Mouse (Mus musculus) limb, embryonic 12.5 days (tissue): ENCODE measurements at regions not wholly inside any gene's neighbourhood (a gene's known extent, or its start where the extent isn't known, plus 50 kb on each side); places are given as distances from the start of the nearest gene placed in this dataset.

Source experiments
- ATAC-seq: fragments of 200-750 bp; cut with Nextera tagmentation; 2 replicates; pipeline ENCODE4 v1.8.0; 2017; ENCODE audit warnings: low read depth, moderate TSS enrichment; ENCODE audit not compliant: insufficient number of reproducible peaks, insufficient read depth, low FRiP score, low TSS enrichment
- H3K27ac ChIP-seq: fragments of 300-500 bp; sonication (generic); 2 replicates; pipeline ENCODE4 v1.5.1; 2016; ENCODE audit warnings: mild to moderate bottlenecking, moderate library complexity
- H3K27me3 ChIP-seq: fragments of 300-500 bp; sonication (generic); 2 replicates; pipeline ENCODE4 v1.6.1; 2016; ENCODE audit warnings: mild to moderate bottlenecking, moderate library complexity
- H3K36me3 ChIP-seq: fragments of 300-500 bp; sonication (generic); 2 replicates; pipeline ENCODE4 v1.6.1; 2016; ENCODE audit warnings: mild to moderate bottlenecking, moderate library complexity
- H3K4me1 ChIP-seq: fragments of 300-500 bp; sonication (generic); replicated peaks from 2 replicates; pipeline ENCODE4 v1.6.1; 2016
- H3K4me2 ChIP-seq: fragments of 300-500 bp; sonication (generic); 2 replicates; pipeline ENCODE4 v1.6.1; 2016; ENCODE audit warnings: mild to moderate bottlenecking, moderate library complexity
- H3K4me3 ChIP-seq: fragments of 300-500 bp; sonication (generic); replicated peaks from 2 replicates; pipeline ENCODE4 v1.5.1; 2016; ENCODE audit warnings: mild to moderate bottlenecking
- H3K9ac ChIP-seq: fragments of 300-500 bp; sonication (generic); replicated peaks from 2 replicates; pipeline ENCODE4 v1.6.1; 2016; ENCODE audit warnings: mild to moderate bottlenecking, moderate library complexity
- H3K9me3 ChIP-seq: fragments of 300-500 bp; sonication (generic); 2 replicates; pipeline ENCODE4 v1.6.1; 2016; ENCODE audit warnings: mild to moderate bottlenecking, moderate library complexity
- WGBS: fragments of 180-500 bp; shearing (Covaris S2); methylation state at CpG from one replicate; pipeline ENCODE4 v1.1.7; 2016; 5-methylcytosine and 5-hydroxymethylcytosine counted together

- Histone ChIP-seq H3K27ac (no peak overlapping the region), H3K4me3 (no peak overlapping the region), H3K27me3 (no peaks in the 10 kb centered on the region), H3K9me3 (no peaks in the 10 kb centered on the region), H3K4me2 (no peak overlapping the region), H3K4me1 (no peaks in the 10 kb centered on the region), H3K9ac (no peak overlapping the region), H3K36me3 (no peaks in the 10 kb centered on the region)
- WGBS = 15% methylated on average over 3 of the region's 3 CpGs
- no peak for ATAC-seq
Observed at GRCm38 (mm10) chr15:7578439-7578838, 180.2 kb upstream of the Egflam start.

DNA sequence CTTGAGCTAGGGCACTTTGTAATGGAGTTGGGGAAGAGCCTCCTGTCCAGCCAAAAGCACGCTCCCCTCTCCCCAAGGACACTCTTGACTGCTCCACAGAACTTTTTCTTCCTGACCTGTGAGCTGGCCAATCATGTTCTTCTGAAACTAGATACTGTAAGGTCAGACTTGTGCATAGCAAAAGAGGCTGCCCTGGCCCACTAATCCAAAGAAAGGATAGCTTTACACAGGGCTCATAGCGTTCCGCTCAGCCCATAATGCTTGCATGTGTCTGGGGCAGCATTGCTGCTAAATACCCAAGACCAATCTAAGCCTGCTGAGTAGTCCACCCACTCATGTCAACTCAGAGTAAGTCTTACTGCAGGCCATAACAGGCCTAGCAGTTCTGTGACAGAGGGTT is 189.0 kb upstream of the Egflam start:
- no peaks in the 10 kb centered on the region for H3K36me3 ChIP-seq
- H3K4me3 ChIP-seq = no peak overlapping the region
- no peak for ATAC-seq
- H3K4me2 ChIP-seq = no peak overlapping the region
- 86% methylated on average over 3 of the region's 3 CpGs for WGBS
- H3K27me3 ChIP-seq = no peaks in the 10 kb centered on the region
- H3K27ac ChIP-seq = no peak overlapping the region
- H3K9ac ChIP-seq = no peak overlapping the region
- H3K9me3 ChIP-seq = no peaks in the 10 kb centered on the region
- no peaks in the 10 kb centered on the region for H3K4me1 ChIP-seq

- ATAC-seq = no peak
- Histone ChIP-seq H3K9ac (no peak overlapping the region), H3K4me2 (no peak overlapping the region), H3K27ac (no peak overlapping the region), H3K4me3 (no peak overlapping the region), H3K27me3 (no peaks in the 10 kb centered on the region), H3K9me3 (no peaks in the 10 kb centered on the region), H3K36me3 (no peaks in the 10 kb centered on the region), H3K4me1 (no peaks in the 10 kb centered on the region)
Observed at GRCm38 (mm10) chr15:7591486-7591885, 193.3 kb upstream of the Egflam start.

- Histone ChIP-seq H3K9me3 (no peaks in the 10 kb centered on the region), H3K9ac (no peak overlapping the region), H3K27me3 (no peaks in the 10 kb centered on the region), H3K36me3 (no peaks in the 10 kb centered on the region), H3K4me3 (no peak overlapping the region), H3K4me1 (peaks cover 11% of the 10 kb centered on the region; the same call in 1 of the 2 replicates), H3K27ac (no peak overlapping the region), H3K4me2 (no peak overlapping the region)
- no peak for ATAC-seq
- 76% methylated on average over 4 of the region's 4 CpGs for WGBS
Observed at GRCm38 (mm10) chr15:7597335-7597734, 199.1 kb upstream of the Egflam start.

DNA sequence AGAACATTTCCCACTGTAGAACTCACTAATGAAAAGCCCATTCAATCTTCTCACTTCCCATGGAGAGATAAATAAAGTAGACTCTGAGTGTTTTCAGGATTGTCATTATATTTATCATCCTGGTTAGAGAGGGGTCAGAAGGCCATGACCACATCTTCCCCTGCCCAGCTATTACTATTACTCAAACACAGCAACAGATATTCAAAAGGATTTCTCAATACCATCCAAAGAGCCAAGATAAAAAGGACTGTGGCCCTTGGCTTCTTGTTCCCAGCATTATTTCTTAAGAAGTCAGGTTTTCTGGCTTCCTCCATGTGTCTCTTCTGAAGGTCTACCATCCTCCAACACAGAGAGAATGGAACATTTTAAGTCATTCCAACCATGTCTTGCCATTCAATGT is 199.6 kb upstream of the Egflam start:
- H3K4me2 ChIP-seq = no peak overlapping the region
- H3K4me3 ChIP-seq = no peak overlapping the region
- H3K4me1 ChIP-seq = peaks cover 11% of the 10 kb centered on the region; the same call in 1 of the 2 replicates
- no peak for ATAC-seq
- no peaks in the 10 kb centered on the region for H3K27me3 ChIP-seq
- no peak overlapping the region for H3K9ac ChIP-seq
- H3K36me3 ChIP-seq = no peaks in the 10 kb centered on the region
- H3K27ac ChIP-seq = no peak overlapping the region
- H3K9me3 ChIP-seq = no peaks in the 10 kb centered on the region

DNA sequence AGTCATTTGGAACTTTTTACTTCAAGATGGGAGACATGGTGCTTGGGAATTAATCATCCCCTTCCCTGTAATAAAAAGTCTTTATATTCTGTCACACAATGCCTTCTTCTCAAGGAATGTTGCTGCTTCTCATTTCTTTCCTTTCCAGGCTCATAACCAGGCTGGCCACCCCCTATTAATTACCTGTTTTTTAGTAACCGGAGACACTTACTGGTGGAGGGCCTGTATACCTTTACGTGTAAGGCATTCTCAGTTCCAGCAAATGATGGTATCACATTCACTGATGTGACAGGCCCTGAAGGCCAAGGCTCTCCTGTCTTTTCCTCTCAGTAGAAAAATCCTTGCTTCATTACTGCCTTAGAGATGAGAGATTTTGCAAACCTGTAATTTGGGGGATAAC is 203.3 kb upstream of the Egflam start:
- ATAC-seq = no peak
- 30% methylated on average over 2 of the region's 2 CpGs for WGBS

GRCm38 (mm10) chr15:7604847-7605246 is 205.8 kb upstream of the Gdnf start:
- Histone ChIP-seq H3K9me3 (no peaks in the 10 kb centered on the region), H3K9ac (no peak overlapping the region), H3K36me3 (no peaks in the 10 kb centered on the region), H3K4me2 (no peak overlapping the region), H3K4me1 (peaks cover 11% of the 10 kb centered on the region; the same call in 1 of the 2 replicates), H3K27me3 (no peaks in the 10 kb centered on the region), H3K27ac (no peak overlapping the region), H3K4me3 (no peak overlapping the region)
- no peak for ATAC-seq
- 93% methylated on average over 3 of the region's 3 CpGs for WGBS

More for the DNA sequence above, 203.3 kb upstream of the Egflam start:
- Histone ChIP-seq H3K4me1 (peaks cover 11% of the 10 kb centered on the region; the same call in 1 of the 2 replicates), H3K36me3 (no peaks in the 10 kb centered on the region), H3K27ac (no peak overlapping the region; the same call in 1 of the 2 replicates), H3K27me3 (no peaks in the 10 kb centered on the region), H3K9me3 (no peaks in the 10 kb centered on the region), H3K4me3 (no peak overlapping the region), H3K4me2 (no peak overlapping the region), H3K9ac (no peak overlapping the region)

DNA sequence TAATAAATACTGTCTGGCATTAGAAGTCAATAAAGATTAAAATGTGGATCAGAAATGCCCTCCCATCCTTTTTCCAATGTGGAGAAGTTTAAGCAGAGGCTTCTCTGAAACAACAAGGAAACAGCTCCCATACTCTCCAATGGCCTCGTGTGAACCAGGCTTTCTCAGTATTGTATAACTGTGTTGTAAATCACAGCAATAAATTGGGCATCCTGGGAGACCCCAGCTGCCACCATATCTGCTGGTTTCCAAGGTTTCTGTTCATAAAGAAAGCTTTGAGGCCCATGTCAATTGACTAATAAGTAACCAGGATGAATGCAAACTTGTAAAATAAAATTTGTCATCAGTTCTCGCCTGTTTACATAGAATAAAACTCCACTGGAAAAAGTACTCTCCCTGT is 192.7 kb upstream of the Gdnf start:
- H3K27ac ChIP-seq = no peak overlapping the region
- H3K9ac ChIP-seq = no peak overlapping the region
- H3K27me3 ChIP-seq = peaks cover 4% of the 10 kb centered on the region; the same call in 1 of the 2 replicates
- H3K36me3 ChIP-seq = no peaks in the 10 kb centered on the region
- no peak for ATAC-seq
- no peaks in the 10 kb centered on the region for H3K9me3 ChIP-seq
- no peak overlapping the region for H3K4me3 ChIP-seq
- WGBS = 43% methylated on average over 2 of the region's 2 CpGs
- 0 out of 2 replicates have a peak, but pooled peaks cover 2% of the 10 kb centered on the region for H3K4me1 ChIP-seq
- no peak overlapping the region for H3K4me2 ChIP-seq

GRCm38 (mm10) chr15:7623026-7623425 is 187.6 kb upstream of the Gdnf start:
- Histone ChIP-seq H3K9ac (no peak overlapping the region), H3K9me3 (no peaks in the 10 kb centered on the region), H3K4me3 (no peak overlapping the region), H3K27ac (no peak overlapping the region), H3K36me3 (no peaks in the 10 kb centered on the region), H3K4me1 (peaks cover 7% of the 10 kb centered on the region; the same call in 1 of the 2 replicates), H3K27me3 (peaks cover 4% of the 10 kb centered on the region; the same call in 1 of the 2 replicates), H3K4me2 (no peak overlapping the region)
- no peak for ATAC-seq
- WGBS = 67% methylated on average over 2 of the region's 2 CpGs

GRCm38 (mm10) chr15:7624689-7625472 is 185.8 kb upstream of the Gdnf start:
- ATAC-seq = no peak
- H3K9ac ChIP-seq = no peak overlapping the region

DNA sequence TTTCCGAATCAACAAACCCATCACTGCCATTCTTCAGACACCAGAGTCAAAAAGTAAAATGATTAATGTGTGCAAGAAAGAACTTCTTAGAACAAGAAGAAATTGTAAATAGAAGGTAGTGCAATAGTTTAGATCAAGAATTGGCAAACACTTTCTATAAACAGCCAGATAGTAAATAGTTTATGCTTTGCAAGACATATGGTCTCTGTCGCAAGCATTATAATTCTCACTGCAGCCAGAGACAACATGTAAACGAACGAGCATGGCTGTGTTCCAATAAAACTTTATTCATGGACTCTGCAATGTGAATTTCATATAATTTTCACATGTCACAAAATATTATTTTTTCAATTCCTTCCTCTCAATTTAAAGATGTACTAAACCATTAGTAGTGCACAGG is 180.8 kb upstream of the Gdnf start:
- H3K4me1 ChIP-seq = peaks cover 2% of the 10 kb centered on the region; the same call in 1 of the 2 replicates
- ATAC-seq = no peak

More at GRCm38 (mm10) chr15:7624689-7625472, 185.8 kb upstream of the Gdnf start:
- WGBS = 31% methylated on average over 6 of the region's 6 CpGs
- H3K27me3 ChIP-seq = peaks cover 4% of the 10 kb centered on the region; the same call in 1 of the 2 replicates
- no peaks in the 10 kb centered on the region for H3K36me3 ChIP-seq
- H3K27ac ChIP-seq = no peak overlapping the region
- H3K4me3 ChIP-seq = no peak overlapping the region
- H3K4me1 ChIP-seq = peaks cover 7% of the 10 kb centered on the region; the same call in 1 of the 2 replicates
- no peaks in the 10 kb centered on the region for H3K9me3 ChIP-seq
- no peak overlapping the region for H3K4me2 ChIP-seq

DNA sequence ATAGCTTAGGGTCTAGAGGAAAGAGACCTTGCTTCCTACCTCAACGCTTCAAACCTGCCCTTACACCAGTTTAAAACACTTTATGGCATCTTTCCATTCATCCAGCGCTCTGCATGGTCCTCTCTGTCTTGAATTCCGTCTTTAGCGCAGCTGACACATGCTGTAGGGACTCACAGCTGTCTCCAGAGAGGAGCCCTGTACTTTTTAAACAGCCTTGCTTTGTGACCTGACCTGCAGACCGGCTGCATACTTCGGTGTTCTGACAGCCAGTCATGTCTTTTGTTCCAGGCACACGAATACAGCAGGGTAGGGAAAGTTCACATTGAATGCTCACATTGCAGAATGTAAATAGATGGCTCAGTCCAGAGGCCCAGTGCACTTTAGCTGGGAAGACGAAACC is 175.4 kb upstream of the Gdnf start:
- Histone ChIP-seq H3K27me3 (no peaks in the 10 kb centered on the region), H3K4me3 (no peak overlapping the region), H3K9ac (no peak overlapping the region), H3K36me3 (no peaks in the 10 kb centered on the region), H3K4me2 (no peak overlapping the region), H3K27ac (no peak overlapping the region), H3K4me1 (no peaks in the 10 kb centered on the region; the same call in 1 of the 2 replicates), H3K9me3 (no peaks in the 10 kb centered on the region)
- ATAC-seq = no peak
- 62% methylated on average over 8 of the region's 8 CpGs for WGBS

More for the DNA sequence above, 180.8 kb upstream of the Gdnf start:
- no peak overlapping the region for H3K27ac ChIP-seq
- no peak overlapping the region for H3K4me3 ChIP-seq
- 86% methylated on average over 4 of the region's 4 CpGs for WGBS
- H3K9me3 ChIP-seq = no peaks in the 10 kb centered on the region
- no peak overlapping the region for H3K9ac ChIP-seq
- H3K27me3 ChIP-seq = no peaks in the 10 kb centered on the region
- H3K36me3 ChIP-seq = no peaks in the 10 kb centered on the region
- no peak overlapping the region for H3K4me2 ChIP-seq
